Mouse (Mus musculus): ENCODE data around the gene Ccdc87.

DNA sequence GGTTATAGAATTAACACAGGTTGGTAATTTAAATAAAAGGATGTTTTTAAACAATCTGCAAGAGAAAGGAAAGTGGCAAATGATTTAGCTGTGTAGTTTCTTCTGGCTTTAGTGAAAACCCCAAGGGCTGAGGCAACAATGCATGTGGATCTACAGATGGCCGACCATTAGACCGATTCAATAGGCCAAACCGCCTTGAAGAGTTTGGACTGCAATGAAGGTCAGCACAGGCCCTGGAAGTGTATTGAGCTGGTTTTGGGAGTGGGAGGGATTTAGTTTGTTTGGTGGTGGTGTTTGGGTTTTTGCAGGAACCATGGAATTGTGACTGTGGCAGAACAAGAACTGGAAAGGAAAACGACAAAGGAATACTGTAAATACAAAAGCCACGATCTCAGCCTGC is 40.1 kb upstream of the Ccdc87 start:
- no peak for TF ChIP-seq CTCF (conservative IDR thresholded peaks at IDR 0.05 in 1 of 2, IDR thresholded peaks at IDR 0.05 in 1 of 2; ENCODE audit: low read depth in 2 of 2, low read length in 2 of 2)
- TF ChIP-seq ZC3H11A (IDR thresholded peaks at IDR 0.05; ENCODE audit: low read depth, low read length): no peak
- no peak for TF ChIP-seq TBP (conservative IDR thresholded peaks at IDR 0.05; ENCODE audit: low read depth, low read length)
- no peak for TF ChIP-seq HCFC1 (IDR thresholded peaks at IDR 0.05; ENCODE audit: low read depth, low read length)

Data from CH12.LX (cell line).